Mouse (Mus musculus) heart, embryonic 14.5 days (tissue): ENCODE data around the gene 4933405O20Rik. TPM values are rescaled to one million over a fixed set of nuclear protein-coding genes. Genes with fewer than 3 reads are reported as not detected.

Experiments
- ATAC-seq: fragments of 200-750 bp; cut with Nextera tagmentation; 2 replicates; pipeline ENCODE4 v1.8.0; 2017; ENCODE audit warnings: low read depth, moderate TSS enrichment; ENCODE audit not compliant: insufficient number of reproducible peaks, insufficient read depth, low FRiP score
- H3K27ac ChIP-seq, 2 experiments: fragments of 200-500 bp in 1 of 2; fragments of 300-500 bp in 1 of 2; sonication (generic) in 1 of 2; replicated peaks in 1 of 2; 2 replicates each; pipeline ENCODE4 v1.5.1; 2012 to 2014; ENCODE audit warnings: low read depth in 2 of 2, low read length in 2 of 2, control low read depth in 1 of 2, mild to moderate bottlenecking in 1 of 2, mixed read lengths in 1 of 2; ENCODE audit not compliant: control insufficient read depth in 1 of 2, insufficient read depth in 1 of 2
- H3K27me3 ChIP-seq: fragments of 300-500 bp; sonication (generic); 2 replicates; pipeline ENCODE4 v1.6.1; 2014; ENCODE audit warnings: mild to moderate bottlenecking, low read length, control low read depth; ENCODE audit not compliant: control insufficient read depth, insufficient read depth
- H3K36me3 ChIP-seq: fragments of 300-500 bp; sonication (generic); 2 replicates; pipeline ENCODE4 v1.6.1; 2014; ENCODE audit warnings: mild to moderate bottlenecking, control low read depth, low read length, mixed read lengths; ENCODE audit not compliant: control insufficient read depth, insufficient read depth
- H3K4me1 ChIP-seq, 2 experiments: fragments of 200-500 bp in 1 of 2; fragments of 300-500 bp in 1 of 2; sonication (generic) in 1 of 2; 2 replicates each; pipeline ENCODE4 v1.6.1; 2012 to 2014; ENCODE audit warnings: low read length in 2 of 2, control low read depth in 1 of 2, mixed read lengths in 1 of 2; ENCODE audit not compliant: control insufficient read depth in 2 of 2, insufficient read depth in 2 of 2
- H3K4me2 ChIP-seq: fragments of 300-500 bp; sonication (generic); 2 replicates; pipeline ENCODE4 v1.6.1; 2014; ENCODE audit warnings: mild to moderate bottlenecking, low read length
- H3K4me3 ChIP-seq, 2 experiments: fragments of 200-500 bp in 1 of 2; fragments of 300-500 bp in 1 of 2; sonication (generic) in 1 of 2; 2 replicates each; pipeline ENCODE4 v1.5.1; 2012 to 2014; ENCODE audit warnings: low read length in 2 of 2, mild to moderate bottlenecking in 2 of 2, control low read depth in 1 of 2, low read depth in 1 of 2, moderate library complexity in 1 of 2; ENCODE audit not compliant: control insufficient read depth in 1 of 2, insufficient read depth in 1 of 2
- H3K9ac ChIP-seq: fragments of 300-500 bp; sonication (generic); 2 replicates; pipeline ENCODE4 v1.6.1; 2014; ENCODE audit warnings: mild to moderate bottlenecking, low read length
- H3K9me3 ChIP-seq: fragments of 300-500 bp; sonication (generic); 2 replicates; pipeline ENCODE4 v1.6.1; 2016; ENCODE audit warnings: low read length, control low read depth; ENCODE audit not compliant: control insufficient read depth
- WGBS: fragments of 180-500 bp; shearing (Covaris S2); extraction: QIAGEN DNeasy Blood & Tissue Kit; methylation state at CpG from one replicate; pipeline ENCODE4 v1.1.7; 2014; 5-methylcytosine and 5-hydroxymethylcytosine counted together
- polyA plus RNA-seq: library from polyadenylated mRNA; unstranded; fragments of >200 nt; fragmentation: Nextera tagmentation; extraction: Ambion mirVana; gene quantifications from 2 replicates; pipeline ENCODE4 v1.2.1, GENCODE M21; 2014

4933405O20Rik gene
- polyA plus RNA-seq, 1 experiment from 2014 or later, result not detected

- Histone ChIP-seq H3K27ac (no peak overlapping the region), H3K9me3 (no peaks in the 10 kb centered on the region), H3K4me1 (no peaks in the 10 kb centered on the region), H3K36me3 (no peaks in the 10 kb centered on the region), H3K9ac (no peak overlapping the region), H3K4me2 (no peak overlapping the region), H3K27me3 (no peaks in the 10 kb centered on the region), H3K4me3 (no peak overlapping the region)
- no peak for ATAC-seq
- WGBS, result 81% methylated on average over 2 of the region's 2 CpGs
Observed at GRCm38 (mm10) chr7:50633147-50633546, 34.2 kb downstream of the 4933405O20Rik start.
